8 mouse cellular contexts compared by ENCODE assay signal in genomic region chr5:143669393-143669792, GRCm38 (mm10). TPM values are rescaled to one million over a fixed set of nuclear protein-coding genes. Genes with fewer than 3 reads are reported as not detected.
DNase-seq lines count a peak whose midpoint lies in the region; ATAC-seq lines count a peak whose summit lies in the region.

No protein-coding gene starts in this region.

- no peak overlapping the region for H3K9ac ChIP-seq in kidney, embryonic 14.5 days (ENCODE audit: low read depth, low read length)
- 0 out of 2 replicates have a peak overlapping the region, but pooled peaks have one; percentile 23 for H3K9ac ChIP-seq in limb, embryonic 12.5 days (replicated peaks)
- no peak overlapping the region for H3K9ac ChIP-seq in forebrain, embryonic 11.5 days (ENCODE audit: low read length)

- H3K9me3 ChIP-seq in kidney, embryonic 14.5 days (ENCODE audit: control insufficient read depth, low read length), result no peaks in the 10 kb centered on the region
- no peaks in the 10 kb centered on the region for H3K9me3 ChIP-seq in limb, embryonic 12.5 days
- no peaks in the 10 kb centered on the region for H3K9me3 ChIP-seq in forebrain, embryonic 11.5 days (ENCODE audit: control insufficient read depth, low read length)

- H3K27me3 ChIP-seq in kidney, embryonic 14.5 days (ENCODE audit: control insufficient read depth, insufficient read depth, low read length), result no peaks in the 10 kb centered on the region
- H3K27me3 ChIP-seq in limb, embryonic 12.5 days, result no peaks in the 10 kb centered on the region
- no peaks in the 10 kb centered on the region for H3K27me3 ChIP-seq in forebrain, embryonic 11.5 days (ENCODE audit: control insufficient read depth, insufficient read depth, low read length)

- 25% methylated on average over 2 of the region's 2 CpGs for WGBS in kidney, embryonic 14.5 days
- WGBS in limb, embryonic 12.5 days, result 50% methylated on average over 2 of the region's 2 CpGs
- WGBS in forebrain, embryonic 11.5 days, result 41% methylated on average over 2 of the region's 2 CpGs

- ATAC-seq in kidney, embryonic 14.5 days (ENCODE audit: low FRiP score, low TSS enrichment), result peak; percentile 51; the same call in 1 of the 2 replicates
- ATAC-seq in limb, embryonic 12.5 days (ENCODE audit: insufficient number of reproducible peaks, insufficient read depth, low FRiP score, low TSS enrichment, low read depth), result no peak
- ATAC-seq in forebrain, embryonic 11.5 days (replicated peaks; ENCODE audit: low FRiP score), result no peak
- ATAC-seq in cerebellum, adult (ENCODE audit: insufficient number of reproducible peaks, low FRiP score, low TSS enrichment), result no peak

- no peaks in the 10 kb centered on the region for H3K36me3 ChIP-seq in kidney, embryonic 14.5 days (ENCODE audit: control insufficient read depth, insufficient read depth, low read length)
- no peaks in the 10 kb centered on the region for H3K36me3 ChIP-seq in limb, embryonic 12.5 days
- no peaks in the 10 kb centered on the region for H3K36me3 ChIP-seq in forebrain, embryonic 11.5 days (ENCODE audit: control insufficient read depth, insufficient read depth, low read length)

- peaks cover 17% of the 10 kb centered on the region for H3K4me1 ChIP-seq in kidney, embryonic 14.5 days (ENCODE audit: control insufficient read depth, insufficient read depth, low read length)
- peaks cover 21% of the 10 kb centered on the region for H3K4me1 ChIP-seq in limb, embryonic 12.5 days (replicated peaks)
- H3K4me1 ChIP-seq in forebrain, embryonic 11.5 days (replicated peaks; ENCODE audit: control insufficient read depth, insufficient read depth, low read length), result no peaks in the 10 kb centered on the region

- H3K27ac ChIP-seq in kidney, embryonic 14.5 days (ENCODE audit: low read depth, low read length), result no peak overlapping the region
- peak overlapping the region; percentile 35; the same call in 1 of the 2 replicates for H3K27ac ChIP-seq in limb, embryonic 12.5 days
- H3K27ac ChIP-seq in forebrain, embryonic 11.5 days (ENCODE audit: low read depth, low read length), result no peak overlapping the region

- no peak overlapping the region for H3K4me3 ChIP-seq in kidney, embryonic 14.5 days (ENCODE audit: low read length)
- H3K4me3 ChIP-seq in limb, embryonic 12.5 days (replicated peaks), result no peak overlapping the region
- no peak overlapping the region for H3K4me3 ChIP-seq in forebrain, embryonic 11.5 days (ENCODE audit: low read depth, low read length)

- no peak overlapping the region for H3K4me2 ChIP-seq in kidney, embryonic 14.5 days (replicated peaks; ENCODE audit: low read depth, low read length)
- H3K4me2 ChIP-seq in limb, embryonic 12.5 days, result no peak overlapping the region
- H3K4me2 ChIP-seq in forebrain, embryonic 11.5 days (ENCODE audit: low read depth, low read length, severe bottlenecking), result no peak overlapping the region

- no peak for DNase-seq in kidney, postnatal 10 days
- peak; percentile 32 for DNase-seq in CD4-positive, CD25-positive, alpha-beta regulatory T cell, adult 2 months (ENCODE audit: low read depth, low spot score)
- DNase-seq in adrenal gland, postnatal 14 days, result peak; percentile 45
- DNase-seq in layer of hippocampus, postnatal 14 days (ENCODE audit: low spot score in 2 of 2), result no peak
- no peak for DNase-seq in forebrain, embryonic 11.5 days (ENCODE audit: low spot score)

RNA-seq across cellular contexts. Expression of gene Cyth3, which starts 47.1 kb away (rescaled TPM):
- polyA plus RNA-seq in kidney, embryonic 14.5 days (2014; fragmentation: Nextera tagmentation; extraction: Ambion mirVana), result 35.7 and 64.9 TPM in 2 replicates
- total RNA-seq in adrenal gland, postnatal 14 days (2021), result 139 and 144 TPM in 2 replicates
- polyA plus RNA-seq in limb, embryonic 12.5 days (2016; fragmentation: Nextera tagmentation; extraction: Ambion mirVana), result 53.2 and 55.5 TPM in 2 replicates
- 10 to 100 TPM; 48.1 to 52.4 TPM for total RNA-seq in layer of hippocampus, postnatal 14 days (2021)
- polyA plus RNA-seq in forebrain, embryonic 11.5 days (2014; fragmentation: Nextera tagmentation; extraction: Ambion mirVana), result 27.8 and 29.4 TPM in 2 replicates

Comparison
In these comparisons a context has a peak if more than half of its experiments do, and no peak if none do; other contexts are left out.
1. DNase-seq: peak in CD4-positive, CD25-positive, alpha-beta regulatory T cell, adult 2 months (single experiment) and adrenal gland, postnatal 14 days (single experiment); none in kidney, postnatal 10 days (single experiment), layer of hippocampus, postnatal 14 days (0 of 2) and forebrain, embryonic 11.5 days (single experiment).